Mouse (Mus musculus): ENCODE results near the gene Rcor1. TPM values are rescaled to one million over a fixed set of nuclear protein-coding genes. Genes with fewer than 3 reads are reported as not detected.

Gene Rcor1
- polyA plus RNA-seq, 1 experiment from 2014 or later = 13.1 TPM

- Histone ChIP-seq H3K4me1 (replicated peaks) (peaks cover 23% of the 10 kb centered on the region), H3K4me2 (no peak overlapping the region), H3K9ac (replicated peaks) (no peak overlapping the region), H3K36me3 (no peaks in the 10 kb centered on the region), H3K4me3 (replicated peaks) (no peak overlapping the region), H3K27me3 (no peaks in the 10 kb centered on the region), H3K27ac (no peak overlapping the region), H3K9me3 (no peaks in the 10 kb centered on the region)
- ATAC-seq (ENCODE audit: insufficient number of reproducible peaks, insufficient read depth, low FRiP score, low TSS enrichment, low read depth) = no peak
- WGBS = 78% methylated on average over 9 of the region's 9 CpGs
Measured at GRCm38 (mm10) chr12:111004142-111004541, 35.0 kb upstream of the Rcor1 start.

GRCm38 (mm10) chr12:111005803-111006202, 33.3 kb upstream of the Rcor1 start:
- Histone ChIP-seq H3K9ac (replicated peaks) (no peak overlapping the region), H3K27ac (no peak overlapping the region), H3K36me3 (no peaks in the 10 kb centered on the region), H3K4me3 (replicated peaks) (no peak overlapping the region), H3K9me3 (no peaks in the 10 kb centered on the region), H3K4me2 (no peak overlapping the region), H3K27me3 (no peaks in the 10 kb centered on the region), H3K4me1 (replicated peaks) (peaks cover 24% of the 10 kb centered on the region)
- WGBS = 49% methylated on average over 6 of the region's 6 CpGs
- peak; percentile 46; the same call in 1 of the 2 replicates for ATAC-seq (ENCODE audit: insufficient number of reproducible peaks, insufficient read depth, low FRiP score, low TSS enrichment, low read depth)

- Histone ChIP-seq H3K36me3 (no peaks in the 10 kb centered on the region), H3K27me3 (no peaks in the 10 kb centered on the region), H3K4me1 (replicated peaks) (peaks cover 24% of the 10 kb centered on the region), H3K27ac (peak overlapping the region; percentile 41; the same call in 1 of the 2 replicates), H3K9me3 (no peaks in the 10 kb centered on the region), H3K9ac (replicated peaks) (no peak overlapping the region), H3K4me2 (no peak overlapping the region), H3K4me3 (replicated peaks) (no peak overlapping the region)
- WGBS = 84% methylated on average over 5 of the region's 5 CpGs
- no peak for ATAC-seq (ENCODE audit: insufficient number of reproducible peaks, insufficient read depth, low FRiP score, low TSS enrichment, low read depth)
Measured at GRCm38 (mm10) chr12:111006339-111006738, 32.8 kb upstream of the Rcor1 start.

GRCm38 (mm10) chr12:111007134-111008103, 31.7 kb upstream of the Rcor1 start:
- Histone ChIP-seq H3K4me3 (replicated peaks) (no peak overlapping the region), H3K36me3 (no peaks in the 10 kb centered on the region), H3K4me1 (replicated peaks) (peaks cover 24% of the 10 kb centered on the region), H3K4me2 (no peak overlapping the region), H3K27me3 (no peaks in the 10 kb centered on the region), H3K9me3 (0 out of 2 replicates have a peak, but pooled peaks cover 2% of the 10 kb centered on the region), H3K9ac (replicated peaks) (no peak overlapping the region; the same call in 1 of the 2 replicates), H3K27ac (peak overlapping the region; percentile 50; the same call in 1 of the 2 replicates)
- 79% methylated on average over 14 of the region's 14 CpGs for WGBS
- ATAC-seq (ENCODE audit: insufficient number of reproducible peaks, insufficient read depth, low FRiP score, low TSS enrichment, low read depth) = no peak

GRCm38 (mm10) chr12:111008500-111009490, 30.4 kb upstream of the Rcor1 start:
- no peak overlapping the region for H3K27ac ChIP-seq

GRCm38 (mm10) chr12:111009615-111010257, 29.4 kb upstream of the Rcor1 start:
- H3K4me3 ChIP-seq (replicated peaks) = no peak overlapping the region
- H3K27me3 ChIP-seq = no peaks in the 10 kb centered on the region
- ATAC-seq (ENCODE audit: insufficient number of reproducible peaks, insufficient read depth, low FRiP score, low TSS enrichment, low read depth) = no peak
- no peaks in the 10 kb centered on the region for H3K36me3 ChIP-seq
- WGBS = 76% methylated on average over 6 of the region's 6 CpGs
- H3K9me3 ChIP-seq = 0 out of 2 replicates have a peak, but pooled peaks cover 3% of the 10 kb centered on the region
- no peak overlapping the region for H3K4me2 ChIP-seq
- H3K4me1 ChIP-seq (replicated peaks) = peaks cover 24% of the 10 kb centered on the region
- no peak overlapping the region for H3K27ac ChIP-seq
- H3K9ac ChIP-seq (replicated peaks) = no peak overlapping the region

More at GRCm38 (mm10) chr12:111008500-111009490, 30.4 kb upstream of the Rcor1 start:
- Histone ChIP-seq H3K4me3 (replicated peaks) (no peak overlapping the region), H3K9me3 (0 out of 2 replicates have a peak, but pooled peaks cover 3% of the 10 kb centered on the region), H3K36me3 (no peaks in the 10 kb centered on the region), H3K4me2 (no peak overlapping the region), H3K9ac (replicated peaks) (no peak overlapping the region), H3K4me1 (replicated peaks) (peaks cover 24% of the 10 kb centered on the region), H3K27me3 (no peaks in the 10 kb centered on the region)
- WGBS = 66% methylated on average over 11 of the region's 11 CpGs
- no peak for ATAC-seq (ENCODE audit: insufficient number of reproducible peaks, insufficient read depth, low FRiP score, low TSS enrichment, low read depth)

GRCm38 (mm10) chr12:111016807-111017206, 22.3 kb upstream of the Rcor1 start:
- no peak overlapping the region for H3K4me3 ChIP-seq (replicated peaks)
- 0 out of 2 replicates have a peak, but pooled peaks cover 3% of the 10 kb centered on the region for H3K9me3 ChIP-seq
- no peaks in the 10 kb centered on the region for H3K4me1 ChIP-seq (replicated peaks)
- ATAC-seq (ENCODE audit: insufficient number of reproducible peaks, insufficient read depth, low FRiP score, low TSS enrichment, low read depth) = no peak
- H3K4me2 ChIP-seq = no peak overlapping the region
- no peak overlapping the region for H3K27ac ChIP-seq
- 81% methylated on average over 3 of the region's 3 CpGs for WGBS
- H3K9ac ChIP-seq (replicated peaks) = no peak overlapping the region
- H3K27me3 ChIP-seq = no peaks in the 10 kb centered on the region
- H3K36me3 ChIP-seq = no peaks in the 10 kb centered on the region

GRCm38 (mm10) chr12:111018068-111018467, 21.1 kb upstream of the Rcor1 start:
- no peak overlapping the region for H3K9ac ChIP-seq (replicated peaks)
- no peak overlapping the region for H3K27ac ChIP-seq
- no peaks in the 10 kb centered on the region for H3K27me3 ChIP-seq
- no peak for ATAC-seq (ENCODE audit: insufficient number of reproducible peaks, insufficient read depth, low FRiP score, low TSS enrichment, low read depth)
- no peak overlapping the region for H3K4me2 ChIP-seq
- H3K36me3 ChIP-seq = no peaks in the 10 kb centered on the region
- H3K4me1 ChIP-seq (replicated peaks) = no peaks in the 10 kb centered on the region
- WGBS = 93% methylated on average over 11 of the region's 11 CpGs
- no peak overlapping the region for H3K4me3 ChIP-seq (replicated peaks)
- H3K9me3 ChIP-seq = no peaks in the 10 kb centered on the region

- Histone ChIP-seq H3K4me3 (replicated peaks) (no peak overlapping the region), H3K4me1 (replicated peaks) (no peaks in the 10 kb centered on the region), H3K36me3 (no peaks in the 10 kb centered on the region), H3K4me2 (no peak overlapping the region), H3K27me3 (no peaks in the 10 kb centered on the region), H3K27ac (no peak overlapping the region), H3K9me3 (no peaks in the 10 kb centered on the region), H3K9ac (replicated peaks) (no peak overlapping the region)
- WGBS = 84% methylated on average over 2 of the region's 2 CpGs
- ATAC-seq (ENCODE audit: insufficient number of reproducible peaks, insufficient read depth, low FRiP score, low TSS enrichment, low read depth) = no peak
Measured at GRCm38 (mm10) chr12:111019086-111019485, 20.1 kb upstream of the Rcor1 start.

- Histone ChIP-seq H3K27ac (0 out of 2 replicates have a peak overlapping the region, but pooled peaks have one; percentile 12), H3K4me1 (replicated peaks) (no peaks in the 10 kb centered on the region), H3K9ac (replicated peaks) (no peak overlapping the region), H3K36me3 (no peaks in the 10 kb centered on the region), H3K4me3 (replicated peaks) (no peak overlapping the region), H3K4me2 (no peak overlapping the region), H3K27me3 (no peaks in the 10 kb centered on the region), H3K9me3 (no peaks in the 10 kb centered on the region)
- 8% methylated on average over 1 of the region's 1 CpGs for WGBS
- peak; percentile 74 for ATAC-seq (ENCODE audit: insufficient number of reproducible peaks, insufficient read depth, low FRiP score, low TSS enrichment, low read depth)
Measured at GRCm38 (mm10) chr12:111021138-111021537, 18.0 kb upstream of the Rcor1 start.
